ENCODE assay signal across 24 mouse cellular contexts in genomic region chr11:5258036-5258435, GRCm38 (mm10).
"Had no signal": no experiment of that assay in that cellular context is flagged by ENCODE, and none has a peak within 500 bp of the region (broad histone marks: within the 10 kb centered on the region; RNA-seq: fewer than 3 reads in every experiment).

No protein-coding gene starts in this region.

- H3K27me3 ChIP-seq: heart, embryonic 13.5 days; heart, embryonic 15.5 days; hindbrain, embryonic 15.5 days; limb, embryonic 15.5 days had no signal

- DNase-seq: forebrain, postnatal 0 days; gastrocnemius, postnatal 14 days; gastrocnemius, postnatal 36 days; heart, adult 11 months; heart, adult 2 months; heart, postnatal 14 days; heart, postnatal 36 days; kidney, adult 11 months; kidney, postnatal 14 days; layer of hippocampus, adult 9-11 months; layer of hippocampus, postnatal 36 days; left cerebral cortex, postnatal 4 days had no signal

- H3K36me3 ChIP-seq: heart, embryonic 13.5 days; heart, embryonic 15.5 days; hindbrain, embryonic 13.5 days; hindbrain, embryonic 15.5 days; limb, embryonic 13.5 days; limb, embryonic 15.5 days had no signal

- H3K27ac ChIP-seq: heart, embryonic 13.5 days; heart, embryonic 15.5 days; hindbrain, embryonic 13.5 days; hindbrain, embryonic 15.5 days; hindbrain, postnatal 0 days; kidney, postnatal 0 days; limb, embryonic 13.5 days; limb, embryonic 15.5 days; liver, embryonic 14.5 days had no signal

- H3K4me3 ChIP-seq: heart, adult 2 months; heart, embryonic 13.5 days; heart, embryonic 15.5 days; hindbrain, embryonic 13.5 days; hindbrain, embryonic 15.5 days; limb, embryonic 13.5 days; limb, embryonic 15.5 days had no signal

- H3K4me2 ChIP-seq: heart, embryonic 11.5 days; heart, embryonic 13.5 days; heart, embryonic 15.5 days; hindbrain, embryonic 13.5 days; hindbrain, embryonic 15.5 days; limb, embryonic 13.5 days; limb, embryonic 15.5 days; liver, embryonic 11.5 days had no signal

- H3K9ac ChIP-seq: forebrain, postnatal 0 days; heart, embryonic 13.5 days; heart, embryonic 15.5 days; hindbrain, embryonic 13.5 days; hindbrain, embryonic 15.5 days; limb, embryonic 13.5 days; limb, embryonic 15.5 days; liver, embryonic 14.5 days had no signal

- H3K9me3 ChIP-seq: heart, embryonic 13.5 days; heart, embryonic 15.5 days; hindbrain, embryonic 13.5 days; hindbrain, embryonic 15.5 days; limb, embryonic 13.5 days; limb, embryonic 15.5 days had no signal

- ATAC-seq: forebrain, postnatal 0 days; hindbrain, postnatal 0 days; intestine, embryonic 16.5 days had no signal
